Mouse (Mus musculus): ENCODE results near the gene Nxpe3.

DNA sequence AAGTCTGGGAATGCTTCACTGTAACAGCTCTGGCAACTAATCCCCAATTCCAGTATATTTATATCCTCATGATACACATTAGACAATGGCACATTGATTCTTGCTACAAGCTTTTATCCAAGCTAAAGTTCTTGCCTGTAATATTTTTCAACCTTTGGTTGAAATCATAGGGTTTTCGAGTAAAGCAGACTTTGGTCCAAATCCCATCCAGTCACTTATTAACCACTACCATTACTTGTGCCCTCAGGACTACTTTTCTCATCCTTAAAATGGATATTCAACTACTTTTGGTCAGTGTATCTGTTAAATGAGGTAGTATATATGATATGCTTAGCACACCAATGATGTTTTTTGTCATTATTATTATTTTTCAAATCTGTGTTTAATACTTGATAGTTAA is 63.6 kb downstream of the Nxpe3 start:
- TF ChIP-seq POLR2A (IDR thresholded peaks at IDR 0.05; ENCODE audit: extremely low read depth, insufficient read depth, low read length), result no peak
- TF ChIP-seq CTCF (IDR thresholded peaks at IDR 0.05; ENCODE audit: extremely low read depth, insufficient read depth, low read length), result no peak
